Comparison of ENCODE assay signal across 8 mouse cellular contexts in genomic region chr8:106893481-106894156, GRCm38 (mm10). TPM values are rescaled to one million over a fixed set of nuclear protein-coding genes. Genes with fewer than 3 reads are reported as not detected.
DNase-seq lines count a peak whose midpoint lies in the region; ATAC-seq and TF ChIP-seq lines count a peak whose summit lies in the region.

Gene Utp4 (plus strand): TSS chr8:106893636.

- peak within 1 kb of the TSS; percentile 99 for H3K4me3 ChIP-seq in hindbrain, embryonic 15.5 days
- H3K4me3 ChIP-seq in left cerebral cortex, adult 2 months = peak within 1 kb of the TSS; percentile 71

- peak within 1 kb of the TSS; percentile 89 for H3K4me2 ChIP-seq in hindbrain, embryonic 15.5 days

- under 1% methylated on average over 60 of the region's 63 CpGs for WGBS in hindbrain, embryonic 15.5 days

- no peaks in the 10 kb centered on the region for H3K27me3 ChIP-seq in hindbrain, embryonic 15.5 days

- DNase-seq in adipocyte (ENCODE audit: low spot score) = peak; percentile 83
- DNase-seq in cerebellum, postnatal 4 days (ENCODE audit: low spot score in 2 of 2) = peak; percentile 59 to 87
- peak; percentile 81 for DNase-seq in gastrocnemius, adult 18-20 months (ENCODE audit: low spot score)
- DNase-seq in left cerebral cortex, adult 2 months (ENCODE audit: extremely low spot score in 1 of 2, low spot score in 2 of 2) = peak; percentile 85 to 86
- peak; percentile 90 for DNase-seq in right cerebral cortex, adult 18-20 months
- DNase-seq in urinary bladder, postnatal 14 days (ENCODE audit: low spot score) = peak; percentile 87

- ATAC-seq in hindbrain, embryonic 15.5 days (ENCODE audit: low FRiP score, low read depth) = peak; percentile 95
- ATAC-seq in megakaryocyte, adult 5-6 weeks (ENCODE audit: poor library complexity, severe bottlenecking) = peak; percentile 96

- intact Hi-C loops in left cerebral cortex, adult 2 months (cut with DNase I) = loop anchor here (1.0 kb wide), 1 partner anchor 163 kb away; the partner anchor contains the start of genes Cog8 and Nip7

- peaks cover 18% of the 10 kb centered on the region for H3K36me3 ChIP-seq in hindbrain, embryonic 15.5 days

- H3K27ac ChIP-seq in hindbrain, embryonic 15.5 days (replicated peaks) = peak within 1 kb of the TSS; percentile 95
- H3K27ac ChIP-seq in left cerebral cortex, adult 2 months = peak within 1 kb of the TSS; percentile 67

- TF ChIP-seq CTCF in left cerebral cortex, adult 2 months (IDR thresholded peaks at IDR 0.05) = no peak

- H3K4me1 ChIP-seq in hindbrain, embryonic 15.5 days (replicated peaks) = peaks cover 21% of the 10 kb centered on the region

- no peaks in the 10 kb centered on the region for H3K9me3 ChIP-seq in hindbrain, embryonic 15.5 days

- peak within 1 kb of the TSS; percentile 94 for H3K9ac ChIP-seq in hindbrain, embryonic 15.5 days

RNA-seq across cellular contexts. Expression of gene Utp4, which starts in this region (rescaled TPM):
- total RNA-seq in gastrocnemius, adult 18-20 months (2021) = 10 to 100 TPM; 20.7 to 21.8 TPM
- 42.2 and 42.5 TPM in 2 replicates for polyA plus RNA-seq in hindbrain, embryonic 15.5 days (2015; fragmentation: Nextera tagmentation; extraction: Ambion mirVana)
- 10 to 100 TPM; 36.4 to 39.4 TPM for total RNA-seq in left cerebral cortex, adult 2 months (2021)
- 10.0 and 13.9 TPM in 2 replicates for total RNA-seq in megakaryocyte, adult 5-6 weeks (2015)
- total RNA-seq in megakaryocyte, adult 5-6 weeks (2017) = 9.4 and 11.5 TPM in 2 replicates

Comparison
In these comparisons a context has a peak if more than half of its experiments do, and no peak if none do; other contexts are left out.
1. Peak in every context shown above with its lines: DNase-seq, ATAC-seq, H3K4me3 ChIP-seq and H3K27ac ChIP-seq.